Comparison of ENCODE assay signal across 9 mouse cellular contexts in genomic region chr4:141033606-141034549, GRCm38 (mm10). TPM values are rescaled to one million over a fixed set of nuclear protein-coding genes. Genes with fewer than 3 reads are reported as not detected.
DNase-seq lines count a peak whose midpoint lies in the region; ATAC-seq and TF ChIP-seq lines count a peak whose summit lies in the region.
"Had no signal": no experiment of that assay in that cellular context is flagged by ENCODE, and none has a peak within 500 bp of the region (broad histone marks: within the 10 kb centered on the region; RNA-seq: fewer than 3 reads in every experiment).

No protein-coding gene starts in this region.

- no peak overlapping the region for H3K4me2 ChIP-seq in hindbrain, postnatal 0 days (ENCODE audit: low read depth, low read length)
- H3K4me2 ChIP-seq in lung, embryonic 16.5 days (ENCODE audit: low read depth, low read length) = no peak overlapping the region

- intact Hi-C loops in gastrocnemius, adult 2 months (cut with DNase I) = loop anchor here (10.0 kb wide), 1 partner anchor 249 kb away; no protein-coding TSS in a partner anchor

- no peaks in the 10 kb centered on the region for H3K9me3 ChIP-seq in hindbrain, postnatal 0 days (ENCODE audit: low read length)
- H3K9me3 ChIP-seq in lung, embryonic 16.5 days (ENCODE audit: control insufficient read depth, low read length) = no peaks in the 10 kb centered on the region

- H3K27me3 ChIP-seq in hindbrain, postnatal 0 days (ENCODE audit: insufficient read depth, low read length) = no peaks in the 10 kb centered on the region
- no peaks in the 10 kb centered on the region for H3K27me3 ChIP-seq in lung, embryonic 16.5 days (ENCODE audit: control insufficient read depth, insufficient read depth, low read depth, low read length)

- WGBS in hindbrain, postnatal 0 days = 48% methylated on average over 24 of the region's 27 CpGs
- 66% methylated on average over 27 of the region's 27 CpGs for WGBS in lung, embryonic 16.5 days

- peak; percentile 78 for DNase-seq in gastrocnemius, adult 2 months
- no peak for DNase-seq in gastrocnemius, postnatal 10 days
- peak; percentile 94 for DNase-seq in MN1 (ENCODE audit: low spot score)
- no peak for DNase-seq in hindbrain, postnatal 0 days (ENCODE audit: low spot score)
- DNase-seq in c-Kit-positive CD71-positive TER-119-positive erythroid progenitor cells, embryonic 14.5 days (ENCODE audit: low spot score) = no peak
- no peak for DNase-seq in layer of hippocampus, adult 9-11 months
- no peak for DNase-seq in heart, postnatal 4 days

- peak overlapping the region; percentile 72 for H3K27ac ChIP-seq in gastrocnemius, adult 2 months
- no peak overlapping the region for H3K27ac ChIP-seq in hindbrain, postnatal 0 days
- H3K27ac ChIP-seq in lung, embryonic 16.5 days (ENCODE audit: low read length) = peak overlapping the region; percentile 60

- H3K9ac ChIP-seq in hindbrain, postnatal 0 days (replicated peaks; ENCODE audit: low read length) = no peak overlapping the region
- peak overlapping the region; percentile 50 for H3K9ac ChIP-seq in lung, embryonic 16.5 days (ENCODE audit: low read length)

- no peaks in the 10 kb centered on the region for H3K4me1 ChIP-seq in hindbrain, postnatal 0 days (ENCODE audit: insufficient read depth, low read length)
- peaks cover 10% of the 10 kb centered on the region; the same call in 1 of the 2 replicates for H3K4me1 ChIP-seq in lung, embryonic 16.5 days (replicated peaks; ENCODE audit: control insufficient read depth, insufficient read depth, low read length)

- H3K36me3 ChIP-seq in hindbrain, postnatal 0 days (ENCODE audit: insufficient read depth, low read length) = peaks cover 10% of the 10 kb centered on the region
- H3K36me3 ChIP-seq in lung, embryonic 16.5 days (ENCODE audit: control insufficient read depth, insufficient read depth, low read length) = peaks cover 13% of the 10 kb centered on the region; the same call in 1 of the 2 replicates

- peak; percentile 52 for TF ChIP-seq CTCF in gastrocnemius, adult 2 months (IDR thresholded peaks at IDR 0.05)
- peak; percentile 23; the same call in 1 of the 2 replicates for TF ChIP-seq CTCF in hindbrain, postnatal 0 days (IDR thresholded peaks at IDR 0.05; ENCODE audit: low read depth)

- peak overlapping the region; percentile 32; the same call in 1 of the 2 replicates for H3K4me3 ChIP-seq in gastrocnemius, adult 2 months
- no peak overlapping the region for H3K4me3 ChIP-seq in hindbrain, postnatal 0 days (ENCODE audit: low read length)
- H3K4me3 ChIP-seq in lung, embryonic 16.5 days (ENCODE audit: low read length) = no peak overlapping the region

- no peak for ATAC-seq in hindbrain, postnatal 0 days
- ATAC-seq in lung, embryonic 16.5 days (ENCODE audit: low read depth) = peak; percentile 70

RNA-seq across cellular contexts. Expression of gene Mfap2, which starts 23.7 kb away (rescaled TPM):
- 1 to 10 TPM; 1.5 to 4.7 TPM for total RNA-seq in gastrocnemius, adult 2 months (2021)
- total RNA-seq in gastrocnemius, postnatal 10 days (2021) = 10 to 100 TPM; 79.1 to 88.6 TPM
- 20.6 and 42.3 TPM in 2 replicates for total RNA-seq in hindbrain, postnatal 0 days (2014; rRNA removed)
- polyA plus RNA-seq in hindbrain, postnatal 0 days (2015; fragmentation: Nextera tagmentation; extraction: Ambion mirVana) = 92.0 and 99.5 TPM in 2 replicates
- 500 and 511 TPM in 2 replicates for polyA plus RNA-seq in lung, embryonic 16.5 days (2015; fragmentation: Nextera tagmentation; extraction: Ambion mirVana)
- total RNA-seq in heart, postnatal 4 days (2021) = 10 to 100 TPM; 63.0 to 65.1 TPM

RNA-seq across cellular contexts. Expression of gene Crocc, which starts 26.5 kb away (rescaled TPM):
- 1 to 10 TPM; 1.7 to 2.0 TPM for total RNA-seq in gastrocnemius, adult 2 months (2021)
- total RNA-seq in gastrocnemius, postnatal 10 days (2021) = 1 to 10 TPM; 3.8 to 9.3 TPM
- 18.7 and 19.7 TPM in 2 replicates for total RNA-seq in hindbrain, postnatal 0 days (2014; rRNA removed)
- 3.8 and 3.9 TPM in 2 replicates for polyA plus RNA-seq in hindbrain, postnatal 0 days (2015; fragmentation: Nextera tagmentation; extraction: Ambion mirVana)
- 5.3 and 5.5 TPM in 2 replicates for polyA plus RNA-seq in lung, embryonic 16.5 days (2015; fragmentation: Nextera tagmentation; extraction: Ambion mirVana)
- total RNA-seq in heart, postnatal 4 days (2021) = 1 to 10 TPM; 8.2 to 8.3 TPM

RNA-seq across cellular contexts. Expression of gene Necap2, which starts 44.3 kb away (rescaled TPM):
- total RNA-seq in gastrocnemius, adult 2 months (2021) = 10 to 100 TPM; 13.1 to 16.5 TPM
- total RNA-seq in gastrocnemius, postnatal 10 days (2021) = 10 to 100 TPM; 27.2 to 31.1 TPM
- total RNA-seq in hindbrain, postnatal 0 days (2014; rRNA removed) = 52.5 and 67.5 TPM in 2 replicates
- polyA plus RNA-seq in hindbrain, postnatal 0 days (2015; fragmentation: Nextera tagmentation; extraction: Ambion mirVana) = 51.5 and 51.8 TPM in 2 replicates
- polyA plus RNA-seq in lung, embryonic 16.5 days (2015; fragmentation: Nextera tagmentation; extraction: Ambion mirVana) = 108 and 116 TPM in 2 replicates
- 10 to 100 TPM; 33.7 to 35.8 TPM for total RNA-seq in heart, postnatal 4 days (2021)

RNA-seq across cellular contexts. Expression of gene Atp13a2, which starts 47.2 kb away (rescaled TPM):
- total RNA-seq in gastrocnemius, adult 2 months (2021) = 10 to 100 TPM; 20.0 to 23.7 TPM
- 10 to 100 TPM; 19.1 to 25.9 TPM for total RNA-seq in gastrocnemius, postnatal 10 days (2021)
- 408 and 435 TPM in 2 replicates for total RNA-seq in hindbrain, postnatal 0 days (2014; rRNA removed)
- 151 and 166 TPM in 2 replicates for polyA plus RNA-seq in hindbrain, postnatal 0 days (2015; fragmentation: Nextera tagmentation; extraction: Ambion mirVana)
- 34.5 and 35.6 TPM in 2 replicates for polyA plus RNA-seq in lung, embryonic 16.5 days (2015; fragmentation: Nextera tagmentation; extraction: Ambion mirVana)
- total RNA-seq in heart, postnatal 4 days (2021) = 10 to 100 TPM; 22.4 to 24.3 TPM

RNA-seq across cellular contexts. Expression of gene Spata21, which starts 54.3 kb away (rescaled TPM):
- total RNA-seq in gastrocnemius, adult 2 months (2021) = not detected
- not detected for total RNA-seq in gastrocnemius, postnatal 10 days (2021)
- 0.37 and 0.90 TPM in 2 replicates for total RNA-seq in hindbrain, postnatal 0 days (2014; rRNA removed)
- polyA plus RNA-seq in hindbrain, postnatal 0 days (2015; fragmentation: Nextera tagmentation; extraction: Ambion mirVana) = 0.84 and 1.6 TPM in 2 replicates
- 0.14 and 0.51 TPM in 2 replicates for polyA plus RNA-seq in lung, embryonic 16.5 days (2015; fragmentation: Nextera tagmentation; extraction: Ambion mirVana)
- total RNA-seq in heart, postnatal 4 days (2021) = not detected
- polyA plus RNA-seq: embryonic facial prominence, embryonic 11.5 days had no signal

Comparison
In these comparisons a context has a peak if more than half of its experiments do, and no peak if none do; other contexts are left out.
1. DNase-seq: peak in gastrocnemius, adult 2 months (single experiment) and MN1 (single experiment); none in gastrocnemius, postnatal 10 days (single experiment), hindbrain, postnatal 0 days (single experiment), c-Kit-positive CD71-positive TER-119-positive erythroid progenitor cells, embryonic 14.5 days (single experiment), layer of hippocampus, adult 9-11 months (single experiment) and heart, postnatal 4 days (single experiment).